Mouse (Mus musculus) B cell, adult 62 days (primary cell): ENCODE data around the gene Afg3l1. TPM values are rescaled to one million over a fixed set of nuclear protein-coding genes. Genes with fewer than 3 reads are reported as not detected.

ENCODE experiments used
- total RNA-seq: library from RNA; stranded (reverse); gene quantifications from 4 replicates; pipeline ENCODE4 v1.2.4, GENCODE M21; 2023

Gene Afg3l1
- 45.5 to 55.1 TPM (median 51.3 TPM) in 4 replicates for total RNA-seq

DNA sequence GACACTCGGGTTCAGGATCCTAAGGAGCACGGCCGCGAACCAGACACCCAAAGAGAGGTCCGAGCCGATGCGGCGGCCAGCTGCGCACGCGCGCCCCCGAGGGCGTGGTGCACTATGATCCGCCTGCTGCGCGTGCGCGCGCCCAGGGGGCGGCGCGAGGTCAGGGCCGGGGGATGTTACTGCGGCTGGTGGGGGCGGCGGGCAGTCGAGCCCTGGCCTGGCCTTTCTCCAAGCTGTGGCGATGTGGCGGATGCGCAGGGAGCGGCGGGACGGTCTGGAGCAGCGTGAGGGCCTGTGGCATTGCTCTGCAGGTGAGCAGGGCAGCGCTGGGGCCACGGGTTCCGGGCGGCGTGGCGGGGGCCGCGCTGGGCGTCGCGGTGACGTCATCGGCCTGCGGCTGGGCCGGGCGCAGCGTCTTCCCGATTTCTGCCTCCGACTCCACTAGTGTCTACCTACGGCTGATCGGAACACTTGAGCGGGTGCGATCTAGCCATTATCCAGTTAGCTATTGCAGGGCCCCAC lies at the start of gene Afg3l1:
TSS of gene Afg3l1 (plus strand) at position 167 of the 522 bp plus-strand sequence.

DNA sequence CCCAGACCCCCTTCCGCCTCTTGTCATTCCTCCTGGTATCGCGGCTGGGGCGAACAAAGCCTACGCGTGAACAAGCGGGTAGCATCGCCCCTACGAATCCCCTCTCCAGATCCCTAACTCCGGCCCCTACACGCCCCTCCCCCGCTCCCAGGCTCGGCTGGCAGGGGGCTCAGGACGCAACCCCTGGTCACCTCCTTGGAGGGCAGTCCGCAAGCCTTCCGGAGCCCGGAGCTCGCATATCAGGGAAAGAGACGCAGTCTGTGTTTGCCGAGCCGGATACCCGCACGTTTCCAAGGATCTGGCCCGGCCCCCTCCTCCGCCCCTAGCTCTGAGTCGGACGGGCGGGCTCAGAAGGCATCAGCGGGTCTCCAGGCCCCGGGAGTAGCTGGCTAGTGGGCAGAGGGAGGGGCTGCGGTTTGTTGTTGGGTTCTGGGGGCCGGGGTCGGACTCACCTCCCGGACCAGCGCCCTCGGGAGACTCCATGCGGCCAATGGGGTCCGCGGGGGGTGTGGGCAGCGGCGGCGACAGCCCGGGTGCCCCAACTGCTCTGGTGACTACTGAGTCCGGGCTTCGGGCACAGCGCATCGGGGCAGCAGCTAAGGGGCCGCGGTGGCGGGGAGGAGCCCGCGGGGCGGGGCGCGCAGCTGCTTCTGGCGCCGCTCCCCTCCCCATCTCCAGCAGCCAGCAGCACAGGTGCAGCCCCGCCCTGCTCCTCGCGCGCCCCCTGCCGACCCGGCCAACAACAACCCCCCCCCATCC lies 37.3 kb downstream of the Afg3l1 start, which contains the start of gene Dbndd1:
TSS of gene Dbndd1 (minus strand) at position 683 of the 759 bp plus-strand sequence.

DNA sequence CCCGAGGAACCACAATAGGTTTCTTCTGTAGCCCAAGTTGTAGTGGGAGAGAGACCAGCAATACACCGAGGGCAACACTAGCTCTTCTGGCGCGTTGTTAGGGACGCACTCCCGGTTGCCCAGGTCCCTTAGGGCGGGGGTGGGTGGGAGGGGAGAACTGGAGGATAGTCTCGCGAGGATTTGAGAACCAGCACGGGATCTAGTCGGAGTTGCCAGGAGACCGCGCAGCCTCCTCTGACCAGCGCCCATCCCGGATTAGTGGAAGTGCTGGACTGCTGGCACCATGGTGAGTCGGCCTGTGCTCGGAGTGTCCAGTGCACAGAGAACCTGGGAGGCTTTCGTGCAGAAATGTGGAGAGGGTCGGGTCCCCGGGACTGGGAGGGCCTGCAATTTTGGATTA lies 41.0 kb downstream of the Afg3l1 start, which contains the start of gene Gas8:
TSS of gene Gas8 (plus strand) at position 168 of the 400 bp plus-strand sequence.

Other genes with a start within 250 kb of the Afg3l1 start
- 11.2 to 13.8 TPM (median 13.3 TPM) in 4 replicates for gene Spata2l, start 241.7 kb upstream of the Afg3l1 start, total RNA-seq
- gene Zfp276, start 223.7 kb upstream of the Afg3l1 start, total RNA-seq: 29.7 to 38.3 TPM (median 32.5 TPM) in 4 replicates
- 33.3 to 38.8 TPM (median 36.4 TPM) in 4 replicates for gene Vps9d1, start 223.6 kb upstream of the Afg3l1 start, total RNA-seq
- 85.7 to 89.4 TPM (median 85.9 TPM) in 4 replicates for gene Fanca, start 159.3 kb upstream of the Afg3l1 start, total RNA-seq
- not detected in 4 replicates for gene Spire2, start 145.2 kb upstream of the Afg3l1 start, total RNA-seq
- gene Tcf25, start 104.2 kb upstream of the Afg3l1 start, total RNA-seq: 258 to 306 TPM (median 267 TPM) in 4 replicates
- gene Mc1r, start 70.8 kb upstream of the Afg3l1 start, total RNA-seq: 0.14 to 0.21 TPM in 2 of 4 replicates, not detected in the others
- 0.38 to 2.1 TPM (median 0.61 TPM) in 3 of 4 replicates, not detected in the other for gene Tubb3, start 66.5 kb upstream of the Afg3l1 start, total RNA-seq
- gene Def8, start 54.4 kb upstream of the Afg3l1 start, total RNA-seq: 9.5 to 13.4 TPM (median 12.7 TPM) in 4 replicates
- gene Dbndd1, start 37.6 kb downstream of the Afg3l1 start, total RNA-seq: not detected in 4 replicates
- gene Gas8, start 40.9 kb downstream of the Afg3l1 start, total RNA-seq: 3.3 to 5.9 TPM (median 4.1 TPM) in 4 replicates
- not detected in 4 replicates for gene Rhou, start 176.0 kb downstream of the Afg3l1 start, total RNA-seq